ENCODE assay signal across 17 mouse cellular contexts in genomic region chr16:38467091-38467916, GRCm38 (mm10). TPM values are rescaled to one million over a fixed set of nuclear protein-coding genes. Genes with fewer than 3 reads are reported as not detected.
A peak's percentile ranks its signal among the peaks of the same experiment; 100 is the strongest.
DNase-seq lines count a peak whose midpoint lies in the region; ATAC-seq lines count a peak whose summit lies in the region.
"Had no signal": no experiment of that assay in that cellular context is flagged by ENCODE, and none has a peak within 500 bp of the region (broad histone marks: within the 10 kb centered on the region; RNA-seq: fewer than 3 reads in every experiment).

No protein-coding gene starts in this region.

- peak; percentile 70 for ATAC-seq in liver, embryonic 11.5 days (replicated peaks; ENCODE audit: low FRiP score)
- peak; percentile 50; the same call in 1 of the 2 replicates for ATAC-seq in intestine, embryonic 14.5 days (replicated peaks; ENCODE audit: low FRiP score, low TSS enrichment, low read depth)
- peak; percentile 65 for ATAC-seq in liver, embryonic 13.5 days (ENCODE audit: low read depth)
- no peak for ATAC-seq in activated CD4-positive, CD25-positive, alpha-beta regulatory T cell, adult 4 months
- ATAC-seq in neural tube, embryonic 15.5 days (ENCODE audit: low FRiP score) = no peak
- ATAC-seq: forebrain, embryonic 13.5 days; forebrain, postnatal 0 days had no signal

- H3K27ac ChIP-seq in liver, embryonic 11.5 days (ENCODE audit: low read depth, low read length) = no peak overlapping the region
- H3K27ac ChIP-seq in intestine, embryonic 14.5 days (ENCODE audit: low read depth) = no peak overlapping the region
- H3K27ac ChIP-seq in liver, embryonic 13.5 days = no peak overlapping the region
- H3K27ac ChIP-seq in neural tube, embryonic 15.5 days (replicated peaks) = no peak overlapping the region
- H3K27ac ChIP-seq: embryonic facial prominence, embryonic 10.5 days; forebrain, embryonic 13.5 days; heart, embryonic 13.5 days had no signal

- no peaks in the 10 kb centered on the region for H3K36me3 ChIP-seq in liver, embryonic 11.5 days (ENCODE audit: control insufficient read depth, insufficient read depth, low read length)
- H3K36me3 ChIP-seq in intestine, embryonic 14.5 days (ENCODE audit: control insufficient read depth, insufficient read depth, low read length) = no peaks in the 10 kb centered on the region
- H3K36me3 ChIP-seq in liver, embryonic 13.5 days = no peaks in the 10 kb centered on the region
- no peaks in the 10 kb centered on the region for H3K36me3 ChIP-seq in neural tube, embryonic 15.5 days
- H3K36me3 ChIP-seq: embryonic facial prominence, embryonic 10.5 days; heart, embryonic 13.5 days had no signal

- no peak overlapping the region for H3K9ac ChIP-seq in liver, embryonic 11.5 days (ENCODE audit: low read depth, low read length)
- H3K9ac ChIP-seq in intestine, embryonic 14.5 days (ENCODE audit: low read length) = no peak overlapping the region
- no peak overlapping the region for H3K9ac ChIP-seq in liver, embryonic 13.5 days
- H3K9ac ChIP-seq in neural tube, embryonic 15.5 days (replicated peaks) = no peak overlapping the region
- H3K9ac ChIP-seq: forebrain, embryonic 13.5 days; forebrain, postnatal 0 days had no signal

- H3K4me2 ChIP-seq in liver, embryonic 11.5 days = no peak overlapping the region
- no peak overlapping the region for H3K4me2 ChIP-seq in intestine, embryonic 14.5 days (ENCODE audit: low read length)
- no peak overlapping the region for H3K4me2 ChIP-seq in liver, embryonic 13.5 days
- H3K4me2 ChIP-seq in neural tube, embryonic 15.5 days = no peak overlapping the region
- H3K4me2 ChIP-seq: forebrain, embryonic 13.5 days; heart, embryonic 13.5 days had no signal

- no peak for DNase-seq in liver, embryonic 11.5 days (ENCODE audit: low spot score)
- DNase-seq in liver = no peak
- DNase-seq in intestine, embryonic 14.5 days (ENCODE audit: low spot score) = no peak
- DNase-seq in liver, embryonic 13.5 days = no peak
- no peak for DNase-seq in urinary bladder, postnatal 25 days (ENCODE audit: low spot score)
- DNase-seq: cerebellum, adult 2 months; cerebellum, postnatal 10 days; forebrain, postnatal 0 days; gastrocnemius, postnatal 14 days; heart, postnatal 36 days had no signal

- H3K9me3 ChIP-seq in liver, embryonic 11.5 days (ENCODE audit: control insufficient read depth, low read length) = no peaks in the 10 kb centered on the region
- no peaks in the 10 kb centered on the region for H3K9me3 ChIP-seq in intestine, embryonic 14.5 days (ENCODE audit: control insufficient read depth, low read length)
- no peaks in the 10 kb centered on the region for H3K9me3 ChIP-seq in liver, embryonic 13.5 days (replicated peaks)
- H3K9me3 ChIP-seq in neural tube, embryonic 15.5 days (replicated peaks) = no peaks in the 10 kb centered on the region
- H3K9me3 ChIP-seq: embryonic facial prominence, embryonic 10.5 days; forebrain, embryonic 13.5 days; heart, embryonic 13.5 days had no signal

- H3K4me1 ChIP-seq in liver, embryonic 11.5 days (replicated peaks; ENCODE audit: control insufficient read depth, insufficient read depth, low read length) = peaks cover 24% of the 10 kb centered on the region
- no peaks in the 10 kb centered on the region for H3K4me1 ChIP-seq in intestine, embryonic 14.5 days (replicated peaks; ENCODE audit: control insufficient read depth, insufficient read depth, low read length)
- H3K4me1 ChIP-seq in liver, embryonic 13.5 days (replicated peaks) = peaks cover 42% of the 10 kb centered on the region
- no peaks in the 10 kb centered on the region for H3K4me1 ChIP-seq in neural tube, embryonic 15.5 days
- H3K4me1 ChIP-seq: forebrain, embryonic 13.5 days had no signal

- 71% methylated on average over 13 of the region's 13 CpGs for WGBS in liver, embryonic 11.5 days
- 84% methylated on average over 13 of the region's 13 CpGs for WGBS in intestine, embryonic 14.5 days
- 60% methylated on average over 13 of the region's 13 CpGs for WGBS in liver, embryonic 13.5 days (ENCODE audit: insufficient replicate concordance)
- WGBS in neural tube, embryonic 15.5 days = 92% methylated on average over 13 of the region's 13 CpGs

- no peaks in the 10 kb centered on the region for H3K27me3 ChIP-seq in liver, embryonic 11.5 days (replicated peaks; ENCODE audit: control insufficient read depth, insufficient read depth, low read length)
- H3K27me3 ChIP-seq in intestine, embryonic 14.5 days (replicated peaks; ENCODE audit: control insufficient read depth, insufficient read depth, low read length) = no peaks in the 10 kb centered on the region
- H3K27me3 ChIP-seq in liver, embryonic 13.5 days = no peaks in the 10 kb centered on the region
- H3K27me3 ChIP-seq in neural tube, embryonic 15.5 days (replicated peaks) = no peaks in the 10 kb centered on the region
- H3K27me3 ChIP-seq: forebrain, embryonic 13.5 days; heart, embryonic 13.5 days; Patski had no signal

- H3K4me3 ChIP-seq in liver, embryonic 11.5 days (ENCODE audit: low read depth, low read length) = no peak overlapping the region
- no peak overlapping the region for H3K4me3 ChIP-seq in intestine, embryonic 14.5 days (ENCODE audit: low read depth, low read length)
- no peak overlapping the region for H3K4me3 ChIP-seq in liver, embryonic 13.5 days (replicated peaks)
- H3K4me3 ChIP-seq in neural tube, embryonic 15.5 days (replicated peaks) = no peak overlapping the region
- H3K4me3 ChIP-seq: embryonic facial prominence, embryonic 10.5 days; forebrain, embryonic 13.5 days; heart, embryonic 13.5 days had no signal

RNA-seq across cellular contexts. Expression of gene Cd80, which starts 11.9 kb away (rescaled TPM):
- polyA plus RNA-seq in liver, embryonic 11.5 days (2014; fragmentation: Nextera tagmentation; extraction: Ambion mirVana) = 0.14 and 0.23 TPM in 2 replicates
- polyA plus RNA-seq in intestine, embryonic 14.5 days (2014; fragmentation: Nextera tagmentation; extraction: Ambion mirVana) = 0.27 and 0.31 TPM in 2 replicates
- polyA plus RNA-seq in liver, embryonic 13.5 days (2015; fragmentation: Nextera tagmentation; extraction: Ambion mirVana) = 0.08 and 0.16 TPM in 2 replicates
- polyA plus RNA-seq in activated CD4-positive, CD25-positive, alpha-beta regulatory T cell, adult 4 months (2017; shearing (Covaris generic)) = 1 to 10 TPM; 3.8 to 4.3 TPM
- 0.37 and 0.44 TPM in 2 replicates for polyA plus RNA-seq in neural tube, embryonic 15.5 days (2015; fragmentation: Nextera tagmentation; extraction: Ambion mirVana)
- polyA plus RNA-seq: adrenal gland, adult 2 months had no signal

RNA-seq across cellular contexts. Expression of gene Adprh, which starts 14.8 kb away (rescaled TPM):
- polyA plus RNA-seq in liver, embryonic 11.5 days (2014; fragmentation: Nextera tagmentation; extraction: Ambion mirVana) = 92.0 and 92.1 TPM in 2 replicates
- polyA plus RNA-seq in intestine, embryonic 14.5 days (2014; fragmentation: Nextera tagmentation; extraction: Ambion mirVana) = 86.6 and 90.8 TPM in 2 replicates
- 38.1 and 41.2 TPM in 2 replicates for polyA plus RNA-seq in liver, embryonic 13.5 days (2015; fragmentation: Nextera tagmentation; extraction: Ambion mirVana)
- 10 to 100 TPM; 47.4 to 51.6 TPM for polyA plus RNA-seq in activated CD4-positive, CD25-positive, alpha-beta regulatory T cell, adult 4 months (2017; shearing (Covaris generic))
- 142 and 153 TPM in 2 replicates for polyA plus RNA-seq in neural tube, embryonic 15.5 days (2015; fragmentation: Nextera tagmentation; extraction: Ambion mirVana)

RNA-seq across cellular contexts. Expression of gene Pla1a, which starts 34.4 kb away (rescaled TPM):
- polyA plus RNA-seq in liver, embryonic 11.5 days (2014; fragmentation: Nextera tagmentation; extraction: Ambion mirVana) = 0.79 and 1.4 TPM in 2 replicates
- 0.09 and 0.81 TPM in 2 replicates for polyA plus RNA-seq in intestine, embryonic 14.5 days (2014; fragmentation: Nextera tagmentation; extraction: Ambion mirVana)
- 8.4 and 9.2 TPM in 2 replicates for polyA plus RNA-seq in liver, embryonic 13.5 days (2015; fragmentation: Nextera tagmentation; extraction: Ambion mirVana)
- not detected for polyA plus RNA-seq in activated CD4-positive, CD25-positive, alpha-beta regulatory T cell, adult 4 months (2017; shearing (Covaris generic))
- 1.2 and 1.4 TPM in 2 replicates for polyA plus RNA-seq in neural tube, embryonic 15.5 days (2015; fragmentation: Nextera tagmentation; extraction: Ambion mirVana)
- polyA plus RNA-seq: embryonic facial prominence, embryonic 10.5 days had no signal

RNA-seq across cellular contexts. Expression of gene Timmdc1, which starts 55.2 kb away (rescaled TPM):
- polyA plus RNA-seq in liver, embryonic 11.5 days (2014; fragmentation: Nextera tagmentation; extraction: Ambion mirVana) = 25.1 and 28.1 TPM in 2 replicates
- polyA plus RNA-seq in intestine, embryonic 14.5 days (2014; fragmentation: Nextera tagmentation; extraction: Ambion mirVana) = 22.3 and 22.8 TPM in 2 replicates
- polyA plus RNA-seq in liver, embryonic 13.5 days (2015; fragmentation: Nextera tagmentation; extraction: Ambion mirVana) = 18.1 and 18.9 TPM in 2 replicates
- 10 to 100 TPM; 11.4 to 15.4 TPM for polyA plus RNA-seq in activated CD4-positive, CD25-positive, alpha-beta regulatory T cell, adult 4 months (2017; shearing (Covaris generic))
- 33.4 and 34.8 TPM in 2 replicates for polyA plus RNA-seq in neural tube, embryonic 15.5 days (2015; fragmentation: Nextera tagmentation; extraction: Ambion mirVana)

Comparison
In these comparisons a context has a peak if more than half of its experiments do, and no peak if none do; other contexts are left out.
1. ATAC-seq: peak in liver, embryonic 11.5 days (single experiment), intestine, embryonic 14.5 days (single experiment) and liver, embryonic 13.5 days (single experiment); none in activated CD4-positive, CD25-positive, alpha-beta regulatory T cell, adult 4 months (single experiment) and neural tube, embryonic 15.5 days (single experiment).